Mouse (Mus musculus) forelimb bud, embryonic 11.5 days (tissue): ENCODE measurements around the gene Ralgps1.
A peak's percentile ranks its signal among the peaks of the same experiment; 100 is the strongest.

ENCODE experiments used
- DNase-seq: peaks from one replicate; pipeline ENCODE4 v3.0.0-alpha.2; 2012; ENCODE audit warnings: low read depth, low spot score

The Ralgps1 gene

DNA sequence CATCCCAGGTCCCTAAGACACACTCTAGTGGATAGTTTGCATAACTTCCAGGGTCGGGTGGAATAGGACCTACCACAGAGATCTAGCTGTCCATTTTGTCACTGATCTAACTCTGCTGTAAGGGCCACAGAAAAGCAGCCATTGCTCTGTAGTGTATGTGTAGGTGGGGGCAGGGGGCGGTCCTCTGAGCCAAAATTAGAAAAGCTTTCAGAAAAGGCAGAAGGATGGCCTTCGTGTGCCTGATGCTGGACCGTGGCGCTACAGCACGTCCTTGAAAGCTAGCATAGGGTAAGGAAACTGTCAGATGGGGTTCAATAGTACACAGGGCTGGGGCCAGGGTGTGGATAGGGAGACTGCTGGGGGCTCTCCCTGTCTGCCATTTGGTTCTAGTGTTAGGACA lies 126.4 kb downstream of the Ralgps1 start:
- DNase-seq = no peak

DNA sequence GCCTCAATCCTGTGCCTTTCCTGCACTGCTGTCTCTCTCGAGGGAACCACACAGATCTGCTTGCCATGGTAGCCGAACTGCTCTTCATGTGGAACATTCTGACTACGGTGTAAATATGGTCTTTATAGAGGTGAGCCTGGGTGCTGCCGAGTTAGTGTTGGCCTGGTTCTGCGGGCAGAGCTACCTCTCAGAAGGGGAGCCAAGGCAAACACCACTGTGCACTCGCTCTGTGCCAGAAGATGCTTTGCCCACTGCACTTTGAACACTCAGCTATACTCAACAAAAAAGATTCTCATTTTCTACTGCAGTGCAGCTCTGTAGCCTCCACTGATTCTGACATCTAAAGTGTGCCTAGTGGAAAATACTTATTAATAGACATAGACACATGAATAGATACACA lies 133.7 kb downstream of the Ralgps1 start:
- no peak for DNase-seq

DNA sequence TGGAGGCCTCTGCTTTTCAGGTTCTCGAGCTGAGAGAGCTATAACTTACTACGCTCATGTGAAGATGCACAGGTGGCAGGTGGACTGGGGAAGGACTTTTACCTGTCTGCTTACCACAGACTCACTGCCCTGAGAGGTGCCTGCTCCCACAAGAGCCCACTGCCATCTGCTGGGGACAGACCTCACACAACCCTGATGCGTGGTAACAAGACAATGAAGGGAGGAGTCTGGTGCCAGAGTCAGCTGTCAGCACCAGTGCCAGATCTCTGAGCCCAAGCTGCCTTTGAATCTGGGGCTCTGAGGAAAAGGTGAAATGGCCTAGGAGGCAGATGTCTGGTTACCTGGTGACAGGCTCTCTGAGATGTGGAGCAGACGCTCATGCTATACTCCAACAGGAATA lies 136.4 kb downstream of the Ralgps1 start:
- DNase-seq = no peak

DNA sequence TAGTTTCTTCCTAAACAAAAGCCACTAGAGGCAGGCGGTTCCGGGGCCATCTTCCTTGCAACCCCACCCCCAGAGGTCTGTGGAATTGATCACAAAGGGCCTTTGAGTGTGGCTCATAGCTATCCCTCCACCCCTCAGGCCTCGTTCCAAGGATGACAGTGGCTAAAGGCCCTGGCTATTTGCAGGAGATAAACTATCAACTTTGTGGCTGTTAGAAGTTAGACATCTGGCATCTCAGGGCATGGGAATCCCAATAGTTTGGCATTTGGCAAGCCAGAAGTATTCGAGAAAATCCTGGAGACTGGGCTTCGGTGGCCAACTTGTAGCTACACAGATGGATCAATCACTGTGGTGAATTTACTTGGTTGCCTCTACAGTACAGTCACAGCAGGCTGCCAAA lies 137.4 kb downstream of the Ralgps1 start:
- no peak for DNase-seq

DNA sequence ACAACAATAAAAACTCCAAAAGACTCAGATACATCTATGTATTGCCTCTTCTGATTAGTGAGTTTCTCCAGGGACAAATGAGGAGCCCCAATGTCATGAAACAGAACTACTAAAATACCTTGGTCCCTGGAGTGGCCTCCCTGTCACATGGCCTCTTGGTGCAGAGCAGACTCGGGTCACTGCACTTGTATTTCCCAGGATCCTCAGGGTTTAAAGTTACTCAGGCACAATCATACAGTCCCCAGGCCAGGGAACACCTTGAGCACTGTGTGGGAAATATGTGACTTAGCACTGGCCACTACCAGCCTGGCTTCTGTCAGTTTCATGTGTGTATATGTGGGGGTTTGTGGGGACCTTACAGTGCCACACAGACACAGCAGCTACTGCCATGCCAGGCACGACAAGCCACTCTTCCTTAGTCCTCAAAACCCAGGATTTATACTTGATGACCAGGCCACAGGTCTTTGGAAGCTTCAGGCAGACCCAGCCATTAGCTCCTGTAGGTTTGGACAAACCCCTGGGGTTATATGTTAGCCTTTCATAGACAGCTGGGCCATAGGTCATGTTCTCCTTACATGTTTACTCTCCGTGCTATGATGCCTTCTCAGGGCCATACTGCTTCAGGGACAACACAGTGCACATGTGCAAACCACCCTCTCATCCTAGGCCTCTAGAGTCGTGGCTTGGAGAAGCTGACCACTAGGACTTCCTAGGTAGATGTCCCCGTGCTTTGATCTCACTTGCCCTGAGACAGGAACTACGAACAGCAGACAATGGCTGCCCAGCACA lies 138.3 kb downstream of the Ralgps1 start:
- no peak for DNase-seq

DNA sequence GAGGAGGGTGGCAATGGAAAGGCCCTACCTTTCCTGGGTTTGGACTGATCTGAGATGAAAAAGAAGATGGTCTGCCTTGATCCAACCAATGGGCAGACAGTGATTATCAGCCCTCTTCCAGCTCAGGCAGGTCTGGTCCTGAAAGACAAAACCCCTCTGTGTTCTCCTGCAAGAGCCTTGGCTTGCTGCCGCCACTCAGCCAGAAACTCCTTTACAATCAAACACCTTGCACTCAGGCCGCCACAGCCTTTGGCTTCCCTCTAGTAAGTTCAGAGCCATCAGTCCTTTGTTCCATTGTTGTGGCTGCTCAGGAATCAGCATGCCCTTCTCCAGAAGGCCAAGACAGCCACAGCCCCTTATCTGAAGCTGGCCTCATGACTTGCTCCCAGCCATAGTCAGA lies 139.5 kb downstream of the Ralgps1 start:
- DNase-seq = no peak

DNA sequence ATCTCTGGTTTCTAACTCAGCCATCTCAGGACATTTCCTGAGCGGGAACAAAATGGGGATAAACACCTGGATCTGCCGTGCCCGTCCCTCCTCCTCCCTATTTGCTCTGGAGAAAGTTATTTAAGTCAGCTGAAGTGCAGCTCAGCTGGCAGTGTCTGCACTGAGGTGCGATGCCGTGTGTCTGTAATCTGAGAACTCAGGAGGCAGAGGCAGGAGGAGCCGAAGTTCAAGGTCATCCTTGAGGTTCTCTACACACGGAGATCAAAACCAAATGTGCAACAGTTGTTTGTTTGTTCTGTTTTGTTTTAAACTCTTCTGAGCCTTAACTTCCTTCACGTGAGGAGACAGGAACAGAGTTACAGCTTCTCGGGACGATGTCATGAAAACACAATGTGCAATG lies 140.6 kb downstream of the Ralgps1 start:
- no peak for DNase-seq

DNA sequence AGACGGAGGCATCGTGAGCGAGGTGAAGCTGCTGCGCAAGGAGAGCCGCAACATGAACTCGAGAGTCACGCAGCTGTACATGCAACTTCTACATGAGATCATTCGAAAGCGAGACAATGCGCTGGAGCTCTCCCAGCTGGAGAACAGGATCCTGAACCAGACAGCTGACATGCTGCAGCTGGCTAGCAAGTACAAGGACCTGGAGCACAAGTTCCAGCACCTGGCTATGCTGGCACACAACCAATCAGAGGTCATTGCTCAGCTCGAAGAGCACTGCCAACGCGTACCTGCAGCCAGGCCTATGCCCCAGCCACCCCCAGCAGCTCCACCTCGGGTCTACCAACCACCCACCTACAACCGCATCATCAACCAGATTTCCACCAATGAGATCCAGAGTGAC lies 142.7 kb downstream of the Ralgps1 start:
- DNase-seq = no peak

DNA sequence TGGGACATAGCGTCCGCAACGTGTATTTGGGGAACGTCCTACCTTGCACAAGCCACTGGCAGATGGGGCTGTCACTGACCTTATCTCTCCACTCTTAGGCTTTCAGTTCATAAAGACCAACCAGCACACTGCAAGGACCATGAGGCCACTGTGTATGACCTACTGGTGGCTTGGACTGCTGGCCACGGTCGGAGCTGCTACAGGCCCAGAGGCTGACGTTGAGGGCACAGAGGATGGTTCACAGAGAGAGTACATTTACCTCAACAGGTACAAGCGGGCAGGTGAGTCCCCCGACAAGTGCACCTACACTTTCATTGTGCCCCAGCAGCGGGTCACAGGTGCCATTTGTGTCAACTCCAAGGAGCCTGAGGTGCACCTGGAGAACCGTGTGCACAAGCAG lies 143.2 kb downstream of the Ralgps1 start:
- DNase-seq = no peak

DNA sequence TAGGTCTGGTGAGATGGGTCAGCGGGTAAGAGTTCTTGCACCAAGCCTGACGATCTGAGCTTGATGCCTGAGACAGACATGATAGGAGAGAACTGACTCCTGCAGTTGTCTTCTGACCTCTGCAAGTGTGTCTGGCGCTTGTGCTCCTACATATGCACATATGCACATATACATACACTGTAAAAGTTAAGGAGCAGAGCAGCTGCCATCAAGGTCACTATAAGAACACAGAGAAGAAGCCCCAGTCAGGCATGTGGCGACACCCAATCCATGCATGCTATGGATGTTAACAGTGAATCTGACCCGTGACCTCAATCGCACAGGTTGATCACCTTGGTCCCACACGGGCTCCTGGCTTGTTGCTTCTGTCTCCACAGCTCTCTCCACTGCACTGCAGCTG lies 145.4 kb downstream of the Ralgps1 start:
- no peak for DNase-seq

DNA sequence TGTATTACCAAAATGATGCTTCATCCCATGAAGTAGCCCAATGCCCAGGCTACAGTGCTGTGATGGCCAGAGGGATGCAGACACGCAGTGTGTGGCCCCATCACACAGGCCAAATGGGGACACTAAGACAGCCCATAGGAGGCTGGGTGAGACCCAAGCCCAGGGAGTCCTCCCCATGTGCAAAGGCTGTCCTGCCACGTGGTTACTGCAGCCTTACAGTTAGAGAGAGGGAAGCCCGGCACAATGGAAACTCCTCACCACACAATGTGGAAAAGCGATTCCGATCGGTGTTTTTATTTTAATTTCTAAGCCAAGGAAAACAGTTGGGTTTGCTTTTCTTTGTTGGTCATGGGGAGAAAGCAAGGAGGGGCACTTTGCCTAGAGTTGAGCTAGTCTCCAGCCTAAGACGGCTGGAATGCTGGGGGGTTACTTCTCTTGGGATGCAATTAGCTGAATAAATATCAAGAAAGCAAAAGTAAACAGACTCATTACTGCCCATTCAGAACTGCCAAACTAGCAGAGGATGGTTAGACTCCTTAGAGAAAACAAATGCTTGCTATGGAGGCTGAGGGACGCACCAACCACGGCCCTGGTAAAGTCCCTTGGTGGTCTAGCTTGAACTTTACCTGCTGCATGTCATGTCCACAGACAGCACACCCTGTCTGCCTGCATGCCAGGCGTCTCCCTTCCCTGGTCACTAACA lies 147.5 kb downstream of the Ralgps1 start:
- DNase-seq = no peak

DNA sequence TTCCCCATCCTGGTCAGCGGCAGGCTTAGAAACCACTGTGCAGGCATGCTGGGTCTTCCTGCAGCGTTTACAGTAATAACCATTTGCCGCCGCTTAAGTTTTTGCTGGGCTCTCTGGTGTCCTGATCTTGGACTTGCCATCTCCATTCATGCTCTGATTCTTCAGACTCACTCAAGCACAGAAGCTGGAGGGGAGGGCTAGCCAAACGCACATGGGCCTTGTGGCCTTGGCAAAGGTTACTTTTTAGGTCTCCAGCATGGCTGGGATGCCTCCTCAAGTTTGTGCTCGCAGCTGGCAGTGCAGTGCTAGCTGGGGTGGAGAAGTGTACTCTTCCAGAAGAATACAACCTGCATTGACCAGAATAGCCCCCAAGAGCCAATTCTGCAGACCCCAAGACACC lies 148.8 kb downstream of the Ralgps1 start:
- DNase-seq = no peak

DNA sequence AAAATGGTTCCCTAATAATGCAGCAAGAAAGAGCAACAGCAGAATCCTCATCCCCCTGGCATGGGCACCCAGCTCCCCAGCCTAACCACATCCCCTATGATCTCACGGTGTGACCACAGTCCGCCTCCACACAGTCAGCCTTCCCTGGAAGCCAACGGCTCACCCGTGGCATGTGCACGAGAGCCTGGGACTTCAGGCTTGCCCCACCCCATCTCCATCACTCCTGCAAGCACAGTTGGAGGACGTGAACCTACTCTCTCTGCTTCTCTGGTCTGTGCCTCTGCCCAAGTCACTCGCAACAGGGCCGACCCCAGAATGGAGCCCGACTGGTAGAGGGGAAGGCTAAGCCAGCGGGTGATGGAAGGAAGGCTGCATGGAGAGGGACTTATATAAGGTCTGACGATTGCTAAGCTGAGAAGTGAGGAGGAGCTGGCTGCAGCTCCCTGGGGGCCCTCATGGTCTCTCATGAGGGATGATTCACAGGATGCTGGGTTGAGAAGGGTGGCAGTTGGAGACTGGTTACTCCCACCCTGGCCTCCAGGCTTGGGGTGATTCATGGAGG lies 149.9 kb downstream of the Ralgps1 start:
- DNase-seq = no peak

DNA sequence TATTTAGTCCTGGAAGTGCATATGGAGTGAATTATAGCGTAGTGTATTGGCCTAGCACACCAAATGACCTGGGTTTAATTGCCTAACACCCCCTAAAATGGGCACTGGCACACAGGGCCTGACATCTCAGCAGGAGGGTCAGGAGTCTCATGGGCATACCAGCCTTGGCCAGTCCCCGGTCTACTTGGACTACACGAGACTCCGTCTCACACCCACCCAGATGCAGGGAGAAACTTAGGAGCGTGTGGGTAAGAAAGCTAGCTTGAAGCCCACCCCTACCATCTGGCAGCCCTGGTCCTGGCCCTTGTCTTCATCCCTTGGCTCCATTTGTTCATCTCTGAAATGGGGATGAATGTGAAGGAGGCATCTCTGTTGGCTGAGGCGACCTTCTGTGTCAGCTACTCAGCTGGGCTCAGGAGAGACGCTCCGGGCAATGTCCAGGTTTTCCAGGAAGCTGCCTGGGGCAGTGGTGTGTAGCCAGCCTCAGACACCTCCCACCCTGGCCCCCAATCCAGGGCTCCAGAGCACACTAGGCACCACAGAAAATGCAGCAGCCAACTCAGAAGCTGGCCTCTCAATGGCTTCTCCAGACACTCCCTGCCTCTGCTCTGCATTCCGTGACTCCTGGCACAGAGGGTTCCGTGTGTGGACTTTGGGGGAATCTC lies 150.5 kb downstream of the Ralgps1 start:
- peak; percentile 49 for DNase-seq

DNA sequence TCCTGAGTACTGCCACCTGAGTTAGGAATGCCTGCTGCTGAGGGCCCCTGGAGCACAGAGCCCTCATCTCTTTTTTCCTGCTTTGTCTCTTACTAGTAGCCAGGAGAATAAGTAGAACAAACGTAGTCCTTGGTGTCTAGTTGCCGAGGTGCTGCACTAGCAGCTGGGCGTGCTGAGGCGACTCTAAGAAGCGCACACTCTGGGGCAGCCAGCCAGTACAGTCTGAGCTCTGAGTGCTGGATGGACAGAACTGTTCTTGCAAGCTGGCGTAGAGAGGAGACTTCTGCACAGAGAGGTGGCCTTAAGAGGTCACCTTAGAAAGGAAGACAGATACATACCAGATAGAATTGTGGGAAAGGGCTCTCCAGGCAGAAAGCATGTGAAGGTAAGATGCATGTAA lies 151.0 kb downstream of the Ralgps1 start:
- peak; percentile 7 for DNase-seq

DNA sequence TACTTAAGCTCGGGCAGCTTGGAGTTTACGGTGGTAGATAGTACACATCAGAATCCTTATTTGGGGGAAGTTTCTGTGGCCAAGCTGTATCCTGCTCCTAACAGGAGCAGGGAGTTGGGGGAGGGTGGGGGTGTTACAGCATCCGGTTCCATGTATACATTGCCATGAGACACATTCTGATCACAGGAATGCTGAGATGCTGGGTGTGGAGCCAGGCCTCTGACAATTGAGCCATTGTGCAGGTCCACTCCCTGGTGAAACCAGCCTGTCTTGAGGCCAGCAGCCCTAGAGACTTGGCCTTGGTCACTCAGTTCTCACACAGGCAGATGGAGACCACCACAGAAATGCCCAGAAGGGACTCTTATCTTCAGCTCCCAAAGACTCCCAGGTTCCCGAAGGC lies 151.6 kb downstream of the Ralgps1 start:
- DNase-seq = peak; percentile 14

DNA sequence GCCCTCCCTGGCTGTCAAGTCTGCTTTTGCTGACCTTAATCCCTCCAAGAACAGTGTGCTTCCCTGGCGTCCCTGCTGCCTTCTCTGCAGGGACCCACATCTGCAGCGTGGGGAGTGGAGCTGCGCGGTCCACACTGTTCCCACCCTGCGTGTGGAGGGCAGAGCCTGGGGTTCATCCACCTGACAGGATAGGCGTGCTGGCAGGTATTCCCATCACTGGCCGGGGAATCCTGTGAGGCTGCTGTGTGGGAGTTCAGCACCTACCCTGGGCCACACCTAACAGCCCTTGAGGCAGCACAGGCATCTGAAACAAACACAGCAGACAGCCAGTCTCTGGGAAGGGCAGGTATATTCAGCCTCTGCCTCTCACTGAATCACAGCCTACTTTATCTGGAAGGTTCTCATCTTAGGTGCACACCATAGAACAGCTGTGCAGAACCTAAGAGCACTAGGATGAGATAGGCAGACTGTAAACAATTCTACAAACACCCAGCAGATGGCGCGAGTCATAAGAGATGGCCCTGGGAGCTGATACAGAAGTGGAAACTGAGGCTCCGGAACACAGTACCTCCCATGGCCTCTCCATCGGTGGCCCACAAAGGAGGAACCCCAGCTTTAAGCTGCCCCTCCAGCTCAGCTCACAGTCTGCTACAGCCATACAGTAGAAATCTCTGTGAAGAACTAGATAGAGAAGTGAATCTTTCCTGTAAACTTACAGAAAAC lies 152.2 kb downstream of the Ralgps1 start:
- DNase-seq = peak; percentile 8

DNA sequence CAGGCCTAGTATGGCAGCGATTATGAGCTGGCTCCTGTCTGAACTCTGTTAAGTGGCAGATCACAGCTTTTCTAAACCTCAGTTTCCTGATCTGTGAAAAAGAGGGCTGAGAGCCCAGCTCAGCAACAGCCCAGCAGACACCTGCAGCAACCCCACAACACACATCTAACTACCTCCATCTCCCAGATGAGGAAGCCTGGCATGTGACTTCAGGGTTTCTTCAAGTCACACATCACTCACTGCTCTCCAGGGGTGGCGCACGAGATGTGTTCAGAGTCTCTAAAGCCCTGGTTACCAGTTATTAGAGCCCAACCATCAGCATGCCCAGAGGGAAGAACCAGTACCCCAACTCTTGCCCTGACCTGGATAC lies 153.9 kb downstream of the Ralgps1 start:
- DNase-seq = no peak

DNA sequence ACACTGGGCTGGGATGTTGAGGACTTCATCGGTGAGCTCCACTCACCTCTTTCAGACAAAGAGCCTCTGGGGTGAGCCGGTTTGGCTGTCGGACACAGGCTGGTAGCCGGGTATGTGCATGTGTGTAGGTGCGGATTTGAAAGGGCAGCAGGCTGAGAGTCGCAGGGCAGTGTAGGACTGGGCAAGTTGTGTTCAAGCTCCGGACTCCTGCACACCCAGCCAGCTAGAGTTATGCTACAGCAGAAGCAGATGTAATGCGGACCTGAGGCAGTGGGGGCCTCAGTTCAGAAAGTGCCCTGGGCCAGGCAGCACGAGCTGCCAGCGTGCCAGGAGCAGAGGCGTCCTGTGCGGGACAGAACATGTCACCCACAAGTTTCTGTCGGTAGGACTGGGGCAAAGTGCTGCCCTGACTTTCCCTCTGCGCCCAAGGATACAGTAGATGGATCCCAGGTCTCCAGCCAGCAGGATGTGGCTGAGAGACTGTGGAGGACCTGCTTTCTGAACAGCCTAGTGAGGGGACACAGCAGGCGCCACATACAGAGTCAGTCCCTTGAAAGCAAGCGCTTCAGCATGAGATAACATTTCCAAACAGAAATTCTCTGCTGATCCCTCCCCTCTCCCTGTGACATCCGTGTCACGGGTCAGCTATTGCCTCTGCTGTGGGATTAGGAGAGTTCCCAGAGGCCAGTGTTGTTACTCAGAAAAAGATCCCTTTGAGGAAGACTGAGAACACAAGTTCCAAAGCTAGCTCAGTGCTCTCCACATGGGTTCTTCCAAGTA lies 154.5 kb downstream of the Ralgps1 start:
- DNase-seq = peak; percentile 34

DNA sequence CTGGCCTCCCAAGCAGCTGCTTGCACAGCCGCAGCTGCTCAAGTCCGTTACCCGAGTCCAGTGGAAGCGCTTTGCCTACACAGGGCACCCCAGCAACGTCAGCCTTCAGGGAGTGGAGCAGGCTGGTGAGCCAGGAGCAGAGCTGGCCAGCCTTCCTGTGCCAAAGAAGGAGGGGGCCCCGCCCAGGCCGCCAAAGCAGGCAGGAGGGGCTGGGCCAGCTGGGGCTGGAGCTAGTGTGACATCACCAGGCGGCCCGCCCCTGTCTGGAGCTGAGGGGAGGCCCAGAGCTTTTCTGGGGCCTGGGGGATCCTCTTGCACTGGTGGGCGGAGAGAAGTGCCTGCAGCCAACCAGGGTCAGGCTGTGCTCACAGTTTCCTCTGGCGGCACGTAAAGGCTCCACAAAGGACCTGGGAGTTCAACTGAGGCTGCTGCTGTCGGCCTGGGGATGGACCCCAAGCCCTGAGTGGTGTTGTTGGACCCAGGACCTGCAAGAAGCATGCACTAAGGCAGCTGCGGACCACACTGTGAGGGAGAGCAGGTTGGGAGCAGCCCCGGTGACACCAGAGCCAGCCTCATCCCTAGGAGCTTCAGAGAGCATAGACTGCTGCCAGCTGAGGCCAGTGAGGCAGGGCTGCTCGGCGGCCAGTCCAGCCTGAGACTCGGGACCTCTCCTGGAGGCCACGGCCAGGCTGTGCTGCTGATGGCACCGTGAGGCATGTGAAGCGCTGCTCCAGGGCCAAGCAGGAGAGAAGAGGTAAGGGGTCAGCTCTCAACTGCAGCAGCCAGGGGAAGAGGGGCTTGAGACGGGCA lies 155.4 kb downstream of the Ralgps1 start, which contains the start of gene Angptl2:
TSS of gene Angptl2 (plus strand) at position 370 of the 810 bp plus-strand sequence.
- DNase-seq = peak; percentile 93
